Mouse (Mus musculus) thymus, postnatal 0 days (tissue): ENCODE data around the gene Mgst2. TPM values are rescaled to one million over a fixed set of nuclear protein-coding genes. Genes with fewer than 3 reads are reported as not detected.

Experiments used
- DNase-seq: peaks from one replicate; pipeline ENCODE4 v3.0.0-alpha.2; 2015; ENCODE audit warnings: low spot score
- polyA plus RNA-seq: library from polyadenylated mRNA; unstranded; fragments of >200 nt; fragmentation: Nextera tagmentation; extraction: Ambion mirVana; gene quantifications from 2 replicates; pipeline ENCODE4 v1.2.1, GENCODE M21; 2015

Gene Mgst2
- 153 and 179 TPM in 2 replicates for polyA plus RNA-seq

DNA sequence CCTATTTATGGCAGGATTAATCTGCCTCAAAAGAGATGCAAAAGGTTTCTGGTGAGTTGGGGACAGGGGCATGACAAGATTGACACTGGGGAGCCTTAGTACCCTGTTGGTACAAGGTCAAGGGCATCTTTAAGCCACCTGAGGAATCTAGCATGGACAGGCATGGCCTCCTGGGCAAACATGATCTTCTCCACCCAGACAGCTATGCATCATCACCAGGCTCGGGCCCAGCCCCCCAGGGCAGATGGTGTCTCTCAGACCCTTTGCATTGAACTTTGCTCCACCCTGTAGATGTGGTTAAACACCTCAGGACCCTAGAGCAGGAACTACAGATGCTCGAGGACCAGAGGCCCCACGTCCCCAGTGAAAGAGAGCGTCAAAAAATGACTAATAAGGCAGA, at the start of gene Mgst2:
Mgst2 (plus strand) TSS at position 301 of the 400 bp plus-strand sequence.
- no peak for DNase-seq

DNA sequence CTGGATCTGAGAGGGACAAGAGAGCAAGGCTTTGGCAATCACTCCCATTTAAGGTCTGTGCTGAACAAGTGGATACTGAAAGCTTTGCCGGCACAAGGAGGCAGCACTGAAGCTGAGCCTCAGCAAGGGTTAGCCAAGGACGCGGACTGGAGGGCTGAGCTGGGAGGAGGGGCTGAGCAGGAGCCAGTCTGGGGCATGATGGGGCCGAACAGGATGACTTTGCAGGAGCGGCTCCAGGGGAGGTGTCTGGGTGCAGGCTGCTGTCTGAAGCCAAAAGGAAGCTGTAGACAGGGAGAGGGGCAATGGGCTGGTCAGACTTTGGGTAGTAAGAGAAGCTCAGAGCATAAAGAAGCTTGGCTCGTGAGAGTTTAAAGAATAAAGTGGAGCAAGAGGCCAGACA, 48.2 kb upstream of the Mgst2 start:
- DNase-seq = peak; percentile 58

DNA sequence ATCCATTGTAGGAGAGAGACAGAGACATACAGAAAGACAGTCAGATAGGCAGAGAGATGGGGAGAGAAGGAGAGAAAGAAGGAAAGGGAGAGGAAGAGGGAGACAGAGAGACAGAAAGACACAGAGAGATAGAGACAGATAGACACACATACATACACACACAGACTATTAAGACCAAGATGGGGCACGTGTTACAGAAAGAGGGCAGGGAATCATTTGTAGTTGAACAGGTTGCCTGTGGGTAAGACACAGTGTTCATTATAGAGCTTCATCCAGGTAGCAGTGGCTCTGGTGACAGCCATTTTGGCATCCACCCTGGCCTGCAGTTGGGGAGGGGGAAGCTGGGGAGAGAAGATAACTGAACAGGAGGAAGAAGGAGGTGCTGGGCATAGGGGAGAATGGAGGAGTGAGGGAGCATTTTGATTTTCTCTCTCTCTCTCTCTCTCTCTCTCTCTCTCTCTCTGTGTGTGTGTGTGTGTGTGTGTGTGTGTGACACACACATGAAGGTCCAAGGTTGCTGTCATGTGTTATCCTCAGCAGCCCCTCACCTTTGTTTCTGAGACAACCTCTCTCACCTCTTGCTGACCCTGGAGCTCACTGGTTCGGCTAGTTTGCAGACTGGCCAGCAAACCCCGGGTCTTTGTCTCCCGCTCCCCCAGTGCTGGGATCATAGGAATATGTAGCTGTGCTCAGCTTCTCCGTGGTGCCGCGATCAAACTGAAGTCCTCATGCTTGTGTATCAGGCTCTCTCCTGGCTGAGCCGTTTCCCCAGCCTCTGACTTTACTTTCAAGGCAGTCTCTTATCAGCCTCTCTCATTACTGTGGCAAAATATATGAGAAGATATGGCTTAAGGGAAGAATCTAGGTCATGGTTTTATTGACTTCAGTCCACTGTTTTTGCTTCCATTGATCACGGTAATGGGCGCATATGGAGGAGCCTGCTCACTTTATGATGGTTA, 47.5 kb upstream of the Mgst2 start:
- no peak for DNase-seq

DNA sequence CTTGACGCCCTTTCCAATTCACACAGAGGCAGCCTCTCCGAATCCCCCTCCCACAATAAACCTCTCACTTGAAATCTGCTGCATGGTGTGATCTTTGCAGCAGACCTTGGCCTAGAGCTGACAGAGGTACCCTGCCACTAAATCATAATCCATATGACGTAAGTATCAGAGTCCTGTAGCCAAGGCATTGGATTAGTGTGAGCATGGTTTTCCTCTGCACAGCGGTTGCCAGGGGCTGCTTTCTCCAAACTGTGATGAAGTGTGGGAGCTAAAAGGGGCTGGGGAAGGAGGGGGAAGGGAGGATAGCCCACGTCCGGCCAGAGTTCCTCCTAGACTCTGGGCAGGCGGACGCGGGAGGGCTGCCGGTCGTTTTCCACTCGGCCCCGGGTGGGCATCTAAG, 45.9 kb upstream of the Mgst2 start:
- DNase-seq = no peak

DNA sequence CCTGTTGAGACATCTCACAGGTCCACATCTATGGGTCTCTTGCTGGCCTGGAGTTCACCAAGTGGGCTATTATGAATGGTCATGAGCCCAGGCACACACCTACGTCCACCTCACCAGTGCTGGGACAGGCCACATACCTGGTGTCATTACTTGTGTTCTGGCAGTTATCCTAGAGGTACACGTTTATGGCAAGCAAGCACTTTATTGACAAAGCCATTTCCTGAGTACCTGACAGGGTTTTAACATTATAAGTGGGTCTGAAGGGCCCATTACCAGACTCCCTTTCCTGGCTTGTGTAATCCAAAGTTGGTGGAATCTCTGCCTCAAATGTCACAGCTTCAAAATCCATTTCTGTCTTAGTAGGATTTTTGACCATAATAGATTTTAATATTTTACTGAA, 36.2 kb upstream of the Mgst2 start:
- DNase-seq = no peak

DNA sequence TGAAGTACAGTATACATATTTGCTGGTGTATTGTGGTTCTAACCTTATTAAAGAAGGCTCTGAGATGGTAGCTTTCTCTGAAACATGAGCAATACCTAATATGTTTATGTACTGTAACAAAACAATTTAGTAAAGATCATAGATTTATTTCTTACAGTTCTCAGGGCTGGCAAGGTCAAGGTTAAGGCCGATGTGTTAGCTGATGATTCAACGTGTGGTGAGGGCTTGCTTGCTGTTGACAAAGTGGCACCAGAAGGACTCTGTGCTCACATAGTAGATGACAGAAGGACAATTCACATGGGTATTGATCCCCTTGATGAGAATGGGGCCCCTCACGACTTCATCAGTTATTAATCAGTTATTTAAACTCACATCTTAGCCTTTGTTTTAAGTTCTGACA, 32.4 kb upstream of the Mgst2 start:
- DNase-seq = no peak

DNA sequence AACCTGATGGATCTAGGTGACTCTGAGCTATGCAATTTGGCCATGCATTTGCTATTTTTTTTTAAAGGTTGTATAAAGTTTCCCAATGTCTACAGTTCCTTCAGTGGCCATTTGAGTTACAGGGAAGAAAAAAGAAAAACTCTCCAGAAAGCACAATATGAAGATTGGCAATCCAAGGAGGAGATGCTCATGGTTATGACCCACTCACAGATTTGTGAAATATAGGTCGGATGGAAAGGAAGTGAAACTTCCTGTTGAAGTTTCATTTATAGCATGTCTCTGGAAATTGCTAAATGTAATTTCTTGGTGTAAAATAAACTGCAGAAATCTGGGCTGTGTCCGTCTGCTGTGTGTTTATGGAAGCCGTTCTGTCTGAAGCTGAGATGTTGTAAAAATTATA, 31.2 kb upstream of the Mgst2 start:
- DNase-seq = no peak

DNA sequence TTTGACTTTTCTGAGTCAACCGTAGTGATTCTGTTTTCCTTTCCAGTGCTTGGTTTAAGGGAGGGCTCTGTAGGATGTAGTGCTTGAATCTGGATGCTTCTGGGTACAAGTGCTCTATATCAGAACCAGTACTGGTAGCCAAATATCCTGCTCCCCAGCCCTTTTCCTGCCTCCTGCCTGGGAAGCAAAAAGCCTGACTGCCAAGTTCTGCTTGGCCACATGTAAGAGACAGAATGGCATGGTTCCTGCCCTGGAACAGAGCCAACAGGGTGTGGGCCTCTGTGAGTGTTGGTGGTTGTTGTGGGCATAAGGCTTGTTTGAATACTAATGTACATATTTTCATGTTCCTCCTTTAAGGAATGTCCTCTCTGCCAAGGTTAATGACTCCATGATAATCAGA, 29.4 kb upstream of the Mgst2 start:
- no peak for DNase-seq

DNA sequence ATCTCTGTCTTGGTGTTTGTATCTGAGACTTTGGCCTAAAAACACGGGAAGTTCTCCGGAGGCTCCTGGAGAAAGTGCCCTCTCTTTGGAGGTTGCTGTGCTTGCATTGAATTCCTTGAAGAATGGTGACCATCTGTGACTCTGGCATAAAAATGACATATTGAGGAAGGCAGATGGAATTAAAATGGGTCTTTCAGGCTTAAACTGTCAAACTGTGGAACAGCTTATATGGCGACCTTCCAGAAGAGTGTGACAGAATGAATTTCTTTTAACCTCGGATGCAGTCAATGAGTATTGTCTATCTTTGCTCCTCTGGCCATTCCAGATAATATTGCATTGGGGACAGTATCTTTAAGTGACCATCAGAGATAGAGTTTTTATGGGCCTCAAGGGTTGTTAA, 28.2 kb upstream of the Mgst2 start:
- DNase-seq = no peak

DNA sequence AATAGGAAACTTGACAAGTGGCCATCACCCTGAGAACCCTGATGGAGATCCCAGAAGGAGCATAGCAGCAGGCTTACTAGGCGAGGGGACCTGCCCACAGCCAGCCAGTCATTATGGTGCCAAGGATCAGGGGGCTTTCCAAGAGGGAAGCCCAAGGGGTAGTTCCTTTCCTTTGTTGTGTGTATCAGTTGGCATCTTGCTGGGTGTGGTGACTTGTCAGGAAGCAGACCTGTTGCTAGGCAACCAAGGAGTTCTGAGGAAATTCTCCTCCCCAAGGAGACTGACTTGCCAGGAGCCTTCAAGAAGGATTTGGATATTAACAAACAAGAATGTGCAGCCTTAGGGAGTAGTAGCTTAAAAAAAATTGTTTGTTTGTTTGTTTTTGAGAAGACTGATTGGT, 25.7 kb upstream of the Mgst2 start:
- DNase-seq = no peak

DNA sequence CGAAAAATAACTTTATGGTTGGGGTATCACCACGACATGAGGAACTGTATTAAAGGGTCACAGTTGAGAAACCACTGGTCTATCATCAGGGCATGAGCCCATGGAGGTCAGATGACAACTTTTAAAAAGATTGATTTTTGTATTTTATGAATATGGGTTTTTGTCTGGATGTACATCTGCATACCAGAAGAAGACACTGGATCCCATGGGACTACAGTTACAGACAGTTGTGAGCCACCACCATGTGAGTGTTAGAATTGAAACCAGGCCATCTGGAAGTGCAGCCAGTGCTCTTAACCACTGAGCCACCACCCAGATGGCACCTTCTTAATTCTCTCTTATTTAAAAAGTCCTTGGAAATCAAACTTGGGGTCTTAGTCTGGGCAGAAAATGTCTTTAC, 24.2 kb upstream of the Mgst2 start:
- no peak for DNase-seq

DNA sequence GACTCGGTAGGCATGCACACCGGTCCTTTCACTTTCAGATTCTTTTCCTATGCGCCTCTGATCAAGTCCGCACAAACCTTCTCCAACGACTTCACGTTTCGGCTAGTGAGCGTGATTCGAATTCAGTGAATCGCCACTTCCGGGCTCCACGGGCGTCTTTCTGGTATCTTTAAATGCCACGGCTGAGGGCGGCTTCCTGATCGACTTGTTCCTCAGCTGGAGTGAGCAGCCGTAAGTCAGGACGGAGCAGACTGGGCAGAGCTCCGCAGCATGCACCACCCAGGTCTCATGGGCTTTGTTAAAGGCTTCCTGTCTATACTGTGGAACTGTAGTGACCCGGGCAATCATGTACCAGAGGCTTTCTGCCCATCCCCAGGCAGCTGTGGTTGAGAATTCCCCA, 23.5 kb upstream of the Mgst2 start:
- DNase-seq = peak; percentile 51

DNA sequence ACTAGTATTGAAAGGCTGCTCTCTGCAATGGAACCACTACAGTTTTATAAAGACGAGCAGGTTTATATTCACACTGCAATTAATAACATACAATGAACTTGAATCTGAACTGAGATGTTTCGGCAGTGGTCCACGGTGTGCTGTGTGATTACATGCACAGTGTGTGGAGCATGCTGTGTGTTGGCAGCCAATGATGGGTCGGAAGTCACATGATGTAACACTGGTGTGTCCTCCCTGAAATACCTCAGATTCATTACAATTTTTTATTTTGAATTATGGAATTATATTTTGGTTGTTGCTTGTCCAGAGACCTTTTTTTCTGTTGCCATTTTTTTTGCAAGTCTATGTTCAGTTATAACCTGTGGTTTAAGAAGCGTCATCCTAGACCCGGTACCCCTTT, 22.8 kb upstream of the Mgst2 start:
- no peak for DNase-seq

DNA sequence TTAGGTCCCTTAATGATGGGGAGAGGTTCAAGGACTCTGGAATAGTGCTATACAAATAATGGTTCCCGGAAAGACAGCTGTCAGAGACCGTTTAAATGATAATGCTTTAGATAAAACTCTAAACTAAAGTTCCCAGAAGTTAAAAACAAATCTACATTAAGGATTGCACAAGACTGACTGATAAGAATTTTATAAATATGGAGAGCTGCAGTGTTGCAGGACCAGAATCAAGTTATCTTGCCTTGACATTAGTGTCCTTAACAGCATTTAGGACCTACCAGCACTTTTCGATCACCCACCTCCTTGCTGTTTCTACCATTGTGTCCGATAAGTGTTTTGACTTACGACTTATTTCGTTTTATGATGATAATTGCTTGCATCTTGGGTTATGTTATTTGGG, 21.9 kb upstream of the Mgst2 start:
- DNase-seq = no peak

DNA sequence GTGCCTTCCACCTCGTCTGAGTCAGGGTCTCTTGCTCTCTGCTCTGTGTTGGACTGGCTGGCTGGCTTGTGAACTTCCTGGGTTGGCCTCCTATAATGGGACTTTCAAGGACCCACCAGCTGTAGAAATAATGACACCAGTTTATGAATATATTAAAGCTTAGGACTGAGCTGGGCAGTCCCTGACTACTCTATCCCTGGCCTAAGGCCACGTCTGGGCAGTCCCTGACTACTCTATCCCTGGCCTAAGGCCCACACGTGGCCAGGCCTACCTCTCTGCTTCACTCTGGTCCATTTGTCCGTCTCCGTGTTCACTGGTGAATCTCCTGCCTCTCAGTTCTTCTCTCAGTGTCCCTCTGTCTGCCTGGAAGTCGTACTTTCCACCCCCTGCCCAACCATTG, 14.7 kb upstream of the Mgst2 start:
- no peak for DNase-seq

DNA sequence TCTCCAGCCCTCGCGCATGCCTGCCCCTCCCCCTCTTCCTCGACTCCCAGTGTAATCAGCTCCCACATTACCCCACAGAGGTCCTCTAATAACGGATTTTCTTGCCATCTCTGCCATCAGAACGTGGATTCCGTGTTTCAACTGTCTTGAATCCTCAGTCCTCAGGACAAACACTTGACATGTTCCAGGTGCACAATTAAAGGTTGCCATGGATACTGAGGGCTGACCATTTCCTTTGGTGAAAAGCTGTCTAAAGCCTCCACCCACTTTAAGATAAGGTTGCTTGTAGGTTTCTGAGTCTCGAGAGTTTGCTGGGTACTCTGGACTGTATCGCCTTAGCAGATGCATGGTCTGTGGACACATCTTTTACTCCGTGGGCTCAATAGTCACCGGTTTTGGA, 13.9 kb upstream of the Mgst2 start:
- DNase-seq = no peak

DNA sequence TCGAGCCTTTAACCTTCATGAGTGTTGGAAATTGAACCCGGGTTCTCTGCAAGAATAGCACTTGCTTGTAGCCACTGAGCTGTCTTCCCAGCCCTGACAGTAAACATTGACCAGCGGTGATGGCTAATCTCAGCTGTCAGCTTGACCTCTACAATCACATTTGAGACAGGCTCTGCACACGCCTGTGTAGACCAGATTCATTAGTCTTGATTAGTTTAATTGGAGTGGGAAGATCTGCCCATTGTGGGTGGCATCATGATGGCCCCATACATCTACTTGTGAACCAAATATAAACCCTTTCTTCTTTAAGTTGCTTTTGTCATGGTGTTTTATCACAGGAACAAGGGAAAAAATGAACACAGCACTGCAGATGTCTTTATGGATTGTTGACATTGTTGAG, 12.8 kb upstream of the Mgst2 start:
- DNase-seq = no peak

DNA sequence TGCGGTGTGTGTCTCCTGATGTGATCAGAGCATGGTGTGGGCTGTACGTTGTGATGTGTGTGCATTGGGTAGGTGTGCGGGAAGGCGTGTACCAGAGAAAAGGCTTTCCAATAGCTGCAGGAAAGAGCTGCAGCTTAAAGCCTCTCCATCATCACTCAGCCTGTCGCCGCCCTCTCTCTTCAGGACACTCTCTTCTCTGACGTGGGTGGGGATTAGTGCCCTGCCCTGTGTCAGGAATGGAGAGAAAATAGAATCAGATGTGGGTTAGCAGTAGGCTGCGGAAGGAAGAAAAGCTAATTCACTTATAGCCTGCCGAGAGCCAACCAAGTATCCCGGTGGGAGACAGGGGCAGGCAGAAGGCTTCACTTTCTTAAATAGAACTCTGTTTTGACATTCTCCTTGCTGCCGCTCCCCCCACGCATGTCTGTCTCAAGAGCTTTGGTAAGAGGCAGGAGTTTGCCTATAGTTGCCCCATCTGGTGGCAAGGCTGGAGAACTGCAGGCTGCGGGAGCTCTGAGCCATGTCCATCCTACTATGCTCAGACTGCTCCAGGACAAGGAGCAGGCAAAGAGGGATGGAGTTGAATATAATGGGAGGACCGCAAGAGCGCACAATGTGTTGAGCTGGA, 12.0 kb upstream of the Mgst2 start:
- DNase-seq = peak; percentile 80

DNA sequence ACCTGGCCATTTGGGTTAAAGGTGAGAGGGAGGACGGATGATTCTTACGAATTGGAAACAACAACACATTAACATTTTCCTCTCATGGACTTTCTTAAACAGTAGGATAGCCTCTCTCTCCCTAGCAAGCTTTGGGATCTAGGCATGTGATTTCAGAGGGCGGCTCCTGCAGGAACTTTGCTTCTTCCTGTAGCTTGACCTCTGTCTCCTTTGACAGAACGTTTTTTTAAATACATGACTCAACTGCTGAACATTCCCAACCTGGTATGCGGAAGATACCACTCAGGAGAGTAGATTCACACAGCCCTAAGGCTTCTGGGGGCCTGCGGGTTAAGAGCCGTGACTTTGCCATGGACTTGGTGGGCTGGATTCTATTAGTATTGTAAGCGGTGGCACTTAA, 10.7 kb upstream of the Mgst2 start:
- DNase-seq = no peak

DNA sequence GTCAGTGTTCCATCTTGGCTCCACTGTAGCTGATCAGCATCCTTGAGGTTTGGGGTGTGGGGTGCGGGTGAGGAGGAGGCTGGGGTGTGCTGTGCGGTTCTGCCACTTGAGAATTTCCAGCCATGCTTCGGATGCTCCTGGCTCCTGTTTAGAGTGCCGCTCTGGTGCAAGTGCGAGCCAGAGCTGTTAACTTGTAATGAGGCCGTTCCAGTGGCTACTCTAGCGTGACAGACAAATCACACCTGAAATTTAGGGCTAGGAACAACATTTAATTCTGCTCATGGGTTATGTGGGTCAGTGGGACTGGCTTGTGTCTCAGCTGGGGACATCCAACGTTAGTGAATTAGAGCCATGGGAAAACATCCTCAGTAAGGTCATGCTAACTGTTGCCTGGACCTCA, 10.2 kb upstream of the Mgst2 start:
- DNase-seq = no peak

DNA sequence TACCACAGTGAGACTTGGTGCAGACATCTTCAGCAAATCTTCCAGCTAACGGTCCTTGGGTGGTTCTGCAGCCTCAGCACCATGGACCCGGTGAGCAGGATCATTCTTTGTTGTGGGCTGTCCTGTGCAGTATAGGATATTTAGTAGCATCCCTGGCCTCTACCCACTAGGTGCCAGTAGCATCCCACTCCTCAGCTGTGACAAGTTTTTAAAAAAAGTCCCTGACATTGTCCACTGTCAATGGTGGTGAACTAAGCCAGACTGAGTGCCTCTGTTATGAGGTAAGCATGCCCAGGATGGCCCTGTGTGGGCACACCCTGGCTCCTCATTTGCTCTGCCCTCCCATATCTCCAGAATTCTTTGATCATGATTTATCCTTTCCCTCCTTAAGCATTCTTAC, 9.0 kb upstream of the Mgst2 start:
- no peak for DNase-seq

DNA sequence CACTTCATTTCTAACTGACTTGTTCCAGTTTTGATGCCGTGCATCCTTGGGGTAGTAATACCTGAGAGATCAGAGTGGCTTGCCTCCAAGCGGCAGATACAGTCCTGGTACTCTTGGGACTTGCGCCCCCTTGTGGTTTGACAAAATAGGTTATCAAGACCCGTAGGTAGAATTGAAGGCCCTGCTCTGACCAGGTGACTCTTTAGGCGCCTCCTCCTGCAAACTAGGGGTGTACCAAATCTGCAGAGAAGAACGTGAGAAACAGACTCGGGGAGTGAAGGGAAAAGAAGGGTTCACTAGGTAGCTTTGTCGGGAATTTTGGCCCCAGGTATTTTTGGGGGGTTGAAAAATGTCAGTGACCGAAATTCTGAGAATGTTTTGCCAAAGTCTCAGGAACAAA, 7.9 kb upstream of the Mgst2 start:
- peak; percentile 84 for DNase-seq

DNA sequence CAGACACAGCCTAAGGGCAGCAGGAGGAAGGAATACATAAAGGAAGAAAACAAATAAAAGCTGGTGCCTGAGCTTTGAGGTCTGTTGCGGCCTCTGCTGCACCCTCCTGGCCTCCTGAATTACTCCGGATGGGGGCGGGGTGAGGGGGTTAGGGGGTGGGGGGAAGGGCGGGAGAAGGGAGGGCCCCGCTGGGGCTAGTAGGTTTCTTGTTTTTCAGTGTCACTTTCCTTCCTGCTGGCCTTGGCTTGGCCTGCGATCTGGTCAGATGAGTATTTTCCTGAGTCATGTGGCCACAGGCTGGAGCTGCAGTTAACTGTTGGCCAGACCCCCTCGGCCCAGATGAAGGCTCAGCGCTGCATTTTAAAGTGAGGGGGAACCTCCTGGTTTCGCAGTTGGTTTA, 7.5 kb upstream of the Mgst2 start:
- DNase-seq = peak; percentile 80
